Mouse (Mus musculus) adrenal gland (tissue): Measurements from ENCODE around the gene Prex1.

Source experiments
- intact Hi-C: fragments of 180-260 bp; cut with DNase I; formaldehyde crosslinking; loops from one replicate; pipeline ENCODE4 v1.15.1; 2025

Prex1 gene

DNA sequence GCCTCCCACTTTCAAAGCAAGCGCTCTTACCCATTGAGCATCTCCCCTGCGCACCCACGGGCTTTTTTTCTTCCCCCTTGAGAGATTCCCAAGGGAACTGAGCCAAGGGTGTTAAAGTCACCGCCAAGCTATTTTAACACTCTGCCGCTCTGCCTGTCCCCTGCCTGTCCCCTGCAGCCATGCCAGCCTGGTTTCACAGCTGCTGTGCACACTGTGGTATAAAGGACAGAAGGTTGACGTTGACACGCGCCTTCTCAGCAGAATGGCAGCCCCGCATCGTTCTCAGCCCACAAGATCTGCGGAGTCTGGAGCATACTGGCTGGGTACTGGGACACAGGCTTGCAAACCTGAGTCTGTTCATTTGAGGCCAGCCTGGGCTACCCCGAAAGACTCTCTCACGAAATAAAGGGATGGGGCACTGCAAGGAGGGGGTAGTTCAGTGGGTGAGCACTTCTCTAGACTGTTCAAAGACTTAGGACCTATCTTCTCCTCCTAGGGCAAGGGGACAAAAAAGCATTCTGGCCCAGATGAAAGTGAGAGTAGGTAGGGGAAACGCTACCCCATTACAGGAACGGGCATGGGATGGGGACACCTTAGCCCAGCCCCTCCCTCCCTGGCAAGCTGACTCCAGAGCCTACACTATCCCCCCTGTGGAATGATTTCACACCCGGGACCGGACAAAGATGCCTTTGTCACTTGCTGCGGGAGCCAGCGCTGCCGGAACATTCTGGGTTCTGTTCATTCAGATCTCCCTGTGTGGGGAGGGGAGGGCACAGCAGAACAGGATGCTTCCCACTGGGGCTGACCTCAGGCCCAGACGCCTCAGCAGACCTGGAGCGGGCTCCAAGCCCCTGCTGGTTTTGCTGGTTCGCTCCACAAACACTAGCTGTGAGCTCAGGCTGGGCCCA, 21.8 kb downstream of the Prex1 start:
- intact Hi-C loops = loop anchor here (5.0 kb wide), 1 partner anchor 85 kb away; no protein-coding TSS in a partner anchor

DNA sequence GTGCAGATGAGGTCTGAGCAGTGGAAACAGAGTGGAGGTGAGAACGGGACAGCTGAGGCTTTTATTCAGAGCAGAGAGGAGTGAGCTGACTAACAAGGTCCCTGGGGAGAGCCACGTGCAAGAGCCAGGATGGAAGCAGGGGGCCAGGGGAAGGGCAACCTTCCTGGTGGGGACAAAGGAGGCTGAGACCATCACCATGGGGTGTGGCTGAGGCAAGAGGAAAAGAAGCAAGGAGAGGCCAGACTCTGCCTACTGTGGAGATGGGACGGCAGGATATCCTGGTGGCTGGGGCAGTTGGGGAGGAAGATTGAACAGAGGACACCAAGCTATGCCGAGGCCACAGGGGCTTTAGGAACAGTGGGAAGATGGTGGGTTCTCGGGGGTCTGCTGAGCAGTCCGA, 26.7 kb downstream of the Prex1 start:
- intact Hi-C loops = no loop called here

DNA sequence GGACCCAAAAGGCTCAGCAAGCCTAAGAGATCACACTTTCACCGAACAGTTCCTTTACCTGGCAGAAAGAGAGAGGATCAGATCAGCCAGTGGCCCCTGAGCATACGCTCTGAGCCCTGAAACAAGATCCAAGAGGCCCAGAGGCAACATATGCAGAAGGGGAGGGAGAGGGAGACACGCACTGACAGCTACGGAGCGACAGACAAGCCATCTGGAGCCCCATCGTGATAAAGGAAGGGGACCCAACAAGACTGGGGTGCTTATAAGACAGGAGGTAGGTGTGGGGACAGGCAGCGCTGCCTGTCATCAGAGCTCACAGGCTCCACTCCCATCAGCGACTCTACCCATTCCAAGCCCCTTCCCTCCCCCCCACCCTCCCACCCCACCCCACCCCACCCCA, 27.8 kb downstream of the Prex1 start:
- intact Hi-C loops = no loop called here

DNA sequence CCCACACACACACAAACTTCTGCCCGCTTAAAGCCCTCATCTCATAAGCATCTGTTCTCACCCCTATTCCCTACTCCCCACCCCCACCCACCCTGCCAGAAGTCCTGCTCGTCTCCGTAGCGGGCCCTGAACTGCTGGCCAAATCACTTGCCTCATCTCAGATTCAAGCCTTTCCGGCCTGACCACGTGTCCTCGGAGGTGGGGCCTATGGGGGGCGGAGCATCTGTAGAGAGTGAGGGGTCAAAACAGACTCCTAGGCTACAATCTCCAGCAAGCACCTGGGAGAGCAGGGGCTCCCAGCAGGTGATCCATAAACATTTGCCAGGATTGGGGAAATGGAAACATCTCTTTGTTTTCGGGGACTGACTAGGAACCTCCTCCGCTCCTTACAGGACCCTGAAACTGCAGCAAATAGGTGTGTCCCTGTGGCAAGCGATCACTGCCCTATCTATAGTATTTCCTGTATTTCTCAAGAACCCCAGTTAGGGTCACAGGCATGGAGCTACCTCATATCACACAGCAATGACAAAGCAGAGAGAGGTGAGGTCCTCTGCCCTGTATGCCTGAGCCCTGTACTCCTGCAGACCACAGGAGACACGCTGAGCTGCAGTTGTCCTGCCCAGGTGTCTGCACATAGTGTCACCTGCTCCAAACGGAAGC, 29.6 kb downstream of the Prex1 start:
- intact Hi-C loops = no loop called here

DNA sequence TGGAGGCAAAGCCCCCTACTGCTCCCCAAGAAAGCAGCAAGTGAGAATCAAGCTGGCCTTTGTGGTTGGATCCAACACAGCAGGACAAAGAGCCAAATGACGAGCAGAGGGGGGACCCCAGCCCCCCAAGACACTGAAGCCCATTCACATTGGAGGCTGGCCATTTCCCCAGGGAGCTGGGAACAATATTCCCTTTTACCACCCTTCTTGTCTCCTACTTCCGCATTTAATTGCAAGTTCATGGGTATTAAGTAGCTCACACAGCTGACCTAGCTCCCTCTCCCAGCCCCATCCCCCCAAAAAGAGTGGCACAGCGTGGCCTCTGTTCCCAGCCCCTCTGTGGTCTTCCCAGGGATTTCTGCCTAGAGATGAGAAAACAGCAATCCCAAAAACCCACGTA, 30.8 kb downstream of the Prex1 start:
- intact Hi-C loops = no loop called here

DNA sequence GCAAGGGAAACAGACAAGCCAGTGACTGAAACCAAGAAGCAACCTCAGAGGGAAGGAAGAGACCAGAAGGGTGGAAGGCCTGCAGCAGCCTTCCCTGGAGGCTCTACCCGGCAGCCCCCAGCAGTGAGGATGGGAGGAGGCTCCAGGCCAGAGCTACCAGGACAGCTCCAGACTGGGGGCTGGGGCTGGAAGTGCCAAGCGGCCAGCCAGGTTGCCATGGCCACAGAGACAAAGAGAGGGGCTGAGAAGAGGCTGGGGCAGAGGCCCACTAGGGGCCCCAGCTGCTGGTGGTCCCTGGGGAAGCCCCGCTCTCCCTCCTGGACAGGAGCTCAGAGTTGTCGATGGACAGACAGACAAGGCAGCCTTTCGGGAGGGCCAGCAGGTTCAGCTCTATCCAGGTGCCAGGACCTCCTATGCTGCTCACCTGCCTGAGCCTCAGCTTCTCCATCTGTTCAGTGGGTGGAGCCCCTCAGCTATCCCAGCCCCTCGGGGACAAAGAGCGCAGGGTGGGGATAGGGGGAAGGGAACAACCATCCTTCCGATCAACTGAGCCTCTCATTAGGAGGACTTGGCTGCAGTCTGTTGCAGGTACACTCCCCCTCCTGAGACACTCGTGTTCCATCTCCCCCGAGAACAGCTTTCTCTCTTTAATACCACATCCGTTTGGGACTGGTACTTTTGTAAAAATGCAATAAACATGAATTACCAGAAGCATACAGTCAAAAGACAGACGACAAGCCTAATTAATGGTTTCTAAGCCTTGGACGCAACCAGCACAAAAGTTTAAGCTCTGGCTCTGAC, 34.5 kb downstream of the Prex1 start:
- intact Hi-C loops = no loop called here

DNA sequence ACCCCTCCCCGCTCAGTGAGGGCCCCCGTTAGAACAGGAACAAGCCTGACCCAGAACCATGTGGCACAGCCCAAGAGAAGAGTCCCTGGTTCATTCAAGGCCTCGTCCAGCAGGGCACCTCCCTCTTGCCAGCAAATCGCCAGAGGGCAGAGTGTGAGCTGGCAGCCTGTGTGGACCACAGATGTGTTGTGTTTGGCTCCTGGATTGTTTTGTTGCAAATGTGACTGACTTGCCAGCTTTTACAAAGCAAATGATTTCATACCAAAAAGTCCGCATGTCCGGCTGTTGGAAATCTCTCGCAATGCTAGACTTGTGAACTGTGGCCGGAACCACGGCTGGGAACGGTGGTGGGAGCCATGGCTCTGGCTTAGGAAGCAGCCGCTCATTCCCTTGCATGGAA, 36.7 kb downstream of the Prex1 start:
- intact Hi-C loops = no loop called here

DNA sequence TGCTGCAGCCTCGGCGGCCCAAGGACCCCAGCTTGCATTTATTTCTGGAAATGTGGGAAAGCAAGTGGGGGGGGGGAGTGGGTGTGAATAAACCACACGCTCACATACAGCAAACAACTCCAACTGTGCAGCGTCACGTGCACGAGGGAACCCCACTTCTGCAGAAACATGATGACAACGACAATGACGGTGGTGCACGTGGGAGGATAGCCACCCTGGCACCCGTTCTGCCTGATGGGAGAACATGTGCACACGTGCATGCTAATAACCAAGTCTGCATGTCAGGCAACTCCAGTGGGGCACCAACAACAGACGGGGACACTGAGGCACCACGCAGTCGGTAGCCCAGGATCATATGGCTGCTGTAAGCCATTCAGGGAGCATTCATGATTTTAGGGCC, 37.1 kb downstream of the Prex1 start:
- intact Hi-C loops = no loop called here

DNA sequence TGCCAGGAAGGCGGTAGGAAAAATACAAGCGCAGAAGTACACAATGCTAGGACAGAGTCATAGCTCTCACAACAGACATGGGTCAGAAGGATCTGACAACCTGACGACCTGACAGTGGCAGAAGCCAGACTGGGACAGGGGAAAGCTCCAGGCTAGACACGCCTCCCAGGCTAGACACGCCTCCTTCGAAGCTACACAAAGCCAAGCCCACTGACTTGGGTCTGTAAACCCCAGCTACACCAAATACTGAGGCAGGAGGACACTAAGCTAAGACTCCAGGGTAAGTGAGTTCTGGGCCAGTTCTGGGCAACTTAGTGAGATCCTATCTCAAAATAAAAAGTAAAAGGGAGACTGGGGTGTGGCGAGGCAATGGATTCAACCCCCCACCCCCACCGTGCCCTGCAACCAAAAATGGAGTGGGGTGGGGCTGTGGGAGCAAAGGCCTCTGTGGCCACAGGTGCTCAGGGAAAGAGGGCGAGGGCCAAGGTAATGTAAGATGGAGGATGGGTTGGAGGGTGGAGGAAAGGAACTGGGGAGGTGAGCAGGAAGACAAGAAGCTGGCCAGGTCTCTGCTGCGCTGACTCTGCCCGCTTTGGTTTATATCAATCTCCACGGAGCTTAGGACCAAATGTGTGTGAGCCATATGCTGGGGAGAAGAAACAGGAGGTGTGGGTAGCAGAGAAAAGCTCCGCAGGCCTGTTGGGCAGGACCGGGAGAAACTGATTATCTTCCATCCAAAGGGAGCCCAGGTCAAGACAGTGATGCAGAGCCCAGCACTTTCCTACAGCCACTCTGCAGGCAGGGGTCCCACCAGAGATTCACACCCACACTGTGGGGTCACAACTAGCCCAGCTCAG, 37.8 kb downstream of the Prex1 start:
- intact Hi-C loops = no loop called here

DNA sequence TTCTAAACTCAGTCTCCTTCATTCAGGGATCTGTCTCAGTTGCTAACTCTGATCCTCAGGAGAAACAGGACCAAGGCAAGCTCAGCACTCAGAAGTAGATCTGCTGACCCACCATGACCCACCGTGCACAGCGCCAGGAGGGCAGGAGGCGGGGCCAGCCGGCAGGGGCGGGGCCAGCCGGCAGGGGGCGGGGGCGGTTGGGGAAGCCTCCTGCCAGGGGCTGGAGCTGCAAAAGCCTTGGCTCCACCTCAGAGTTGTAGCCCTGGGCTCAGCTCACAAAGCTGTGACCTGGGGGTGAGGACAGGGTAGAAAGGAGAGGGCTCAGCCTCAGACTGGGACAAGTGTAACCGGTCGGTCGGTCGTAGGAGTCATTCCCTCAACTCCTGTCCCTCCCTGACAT, 38.9 kb downstream of the Prex1 start:
- intact Hi-C loops = no loop called here

DNA sequence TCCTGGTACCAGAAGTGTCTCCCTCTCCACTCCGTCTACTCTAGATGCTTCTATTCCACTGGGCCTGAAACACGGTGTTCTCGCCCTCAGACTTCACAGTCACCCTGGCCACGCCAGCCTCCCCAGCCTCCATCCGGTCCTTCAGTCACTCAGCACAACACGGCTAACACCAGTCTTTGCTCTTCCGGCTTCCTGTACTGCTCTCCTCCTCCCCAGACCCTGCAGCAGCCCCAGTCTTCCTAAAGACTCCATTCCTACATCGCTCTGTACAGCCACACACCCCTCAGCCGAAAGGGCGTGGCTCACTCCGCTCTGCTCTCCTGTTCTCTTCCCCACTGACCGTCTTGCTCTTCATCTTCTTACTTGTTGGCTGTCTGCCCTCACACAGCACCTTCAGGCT, 39.7 kb downstream of the Prex1 start:
- intact Hi-C loops = no loop called here

DNA sequence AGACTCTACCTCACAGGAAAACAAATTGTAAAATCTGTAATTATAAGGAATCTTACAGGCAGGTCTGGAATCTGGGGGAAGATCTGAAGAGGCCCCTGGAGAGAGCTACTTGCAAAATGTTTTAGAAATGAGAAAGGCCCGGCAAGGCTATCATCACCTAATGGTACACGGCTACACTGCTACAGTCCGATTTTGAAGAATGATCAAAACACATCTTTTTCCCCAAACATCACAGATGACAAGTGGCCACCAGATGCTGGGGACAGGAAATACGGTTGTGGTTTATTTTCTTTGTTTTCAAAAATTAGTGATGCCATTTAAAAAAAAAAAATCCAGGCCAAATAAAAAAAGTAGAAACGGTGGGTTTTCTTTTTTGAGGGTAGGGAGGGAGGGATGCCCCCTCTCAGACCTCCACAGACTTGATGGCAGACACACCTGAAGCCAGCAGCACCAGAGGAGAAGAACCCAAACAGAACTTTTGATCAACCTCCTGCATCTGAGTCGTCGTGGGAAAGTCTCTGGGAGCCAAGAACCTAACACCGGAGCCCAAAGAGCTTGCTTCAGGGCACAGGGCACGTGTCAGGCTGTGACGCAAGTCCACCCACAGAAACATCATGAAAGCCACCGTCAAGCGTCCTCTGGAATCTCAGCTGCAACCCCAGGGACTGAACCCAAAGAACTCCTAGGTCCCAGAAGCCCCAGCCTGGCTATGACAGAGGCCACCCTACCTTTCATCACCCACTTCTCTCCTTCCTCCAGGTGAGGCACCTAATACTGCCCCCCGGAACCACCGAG, 41.3 kb downstream of the Prex1 start:
- intact Hi-C loops = no loop called here

DNA sequence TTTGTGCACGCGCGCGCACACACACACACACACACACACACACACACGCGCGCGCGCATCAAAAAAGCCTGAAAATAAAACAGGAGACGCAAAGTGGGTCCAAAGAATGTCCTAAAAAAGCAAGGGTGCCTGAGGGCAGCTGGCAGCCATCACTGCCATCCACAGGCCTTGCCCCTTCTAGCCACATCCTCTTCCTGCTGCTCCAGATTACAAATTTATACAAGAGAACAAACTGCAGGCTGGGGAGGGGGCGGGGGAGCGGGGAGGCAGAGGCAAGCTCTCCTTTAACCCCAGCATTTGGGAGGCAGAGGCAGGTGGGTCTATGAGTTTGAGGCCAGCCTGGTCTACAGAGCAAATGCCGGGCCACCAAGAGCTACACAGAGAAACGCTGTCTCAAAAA, 42.0 kb downstream of the Prex1 start:
- intact Hi-C loops = no loop called here

DNA sequence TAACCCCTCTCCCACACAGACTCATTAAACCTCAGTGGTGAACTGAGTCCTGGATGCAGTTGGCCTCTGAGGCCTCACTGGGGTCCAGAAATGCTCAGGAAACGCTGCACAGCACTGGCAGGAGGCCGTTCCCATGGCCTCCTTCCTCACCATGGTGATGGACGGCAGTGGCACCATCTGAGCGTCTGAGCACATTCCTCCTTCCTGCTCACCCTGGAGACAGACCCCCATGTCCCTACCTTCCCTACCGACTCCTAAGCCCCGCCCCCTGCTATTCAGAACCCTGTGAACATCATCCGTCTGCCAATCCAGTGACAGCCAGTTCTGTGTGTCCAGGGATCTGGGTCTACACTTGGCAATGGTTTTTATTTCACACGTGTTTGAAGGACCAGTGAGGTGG, 42.6 kb downstream of the Prex1 start:
- intact Hi-C loops = no loop called here

DNA sequence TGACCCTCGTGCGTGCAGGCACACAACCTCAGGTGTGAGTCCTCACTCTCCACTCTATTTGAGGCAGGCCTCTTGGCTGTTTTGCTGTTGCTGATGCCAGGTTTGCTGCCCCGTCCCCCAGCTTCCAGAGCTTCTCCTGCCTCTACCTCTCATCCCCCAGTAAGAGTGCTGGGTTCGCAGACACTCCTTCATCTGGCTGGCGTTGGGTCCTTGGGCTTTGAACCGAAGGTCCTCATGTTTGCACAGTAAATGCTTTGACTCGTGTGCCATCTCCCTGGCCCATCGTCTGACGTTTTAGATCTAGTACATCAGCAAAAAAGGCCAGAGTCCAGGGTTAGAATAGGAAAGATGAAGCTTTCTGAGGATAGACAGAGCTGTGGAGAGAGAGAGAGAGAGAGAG, 43.7 kb downstream of the Prex1 start:
- intact Hi-C loops = no loop called here

DNA sequence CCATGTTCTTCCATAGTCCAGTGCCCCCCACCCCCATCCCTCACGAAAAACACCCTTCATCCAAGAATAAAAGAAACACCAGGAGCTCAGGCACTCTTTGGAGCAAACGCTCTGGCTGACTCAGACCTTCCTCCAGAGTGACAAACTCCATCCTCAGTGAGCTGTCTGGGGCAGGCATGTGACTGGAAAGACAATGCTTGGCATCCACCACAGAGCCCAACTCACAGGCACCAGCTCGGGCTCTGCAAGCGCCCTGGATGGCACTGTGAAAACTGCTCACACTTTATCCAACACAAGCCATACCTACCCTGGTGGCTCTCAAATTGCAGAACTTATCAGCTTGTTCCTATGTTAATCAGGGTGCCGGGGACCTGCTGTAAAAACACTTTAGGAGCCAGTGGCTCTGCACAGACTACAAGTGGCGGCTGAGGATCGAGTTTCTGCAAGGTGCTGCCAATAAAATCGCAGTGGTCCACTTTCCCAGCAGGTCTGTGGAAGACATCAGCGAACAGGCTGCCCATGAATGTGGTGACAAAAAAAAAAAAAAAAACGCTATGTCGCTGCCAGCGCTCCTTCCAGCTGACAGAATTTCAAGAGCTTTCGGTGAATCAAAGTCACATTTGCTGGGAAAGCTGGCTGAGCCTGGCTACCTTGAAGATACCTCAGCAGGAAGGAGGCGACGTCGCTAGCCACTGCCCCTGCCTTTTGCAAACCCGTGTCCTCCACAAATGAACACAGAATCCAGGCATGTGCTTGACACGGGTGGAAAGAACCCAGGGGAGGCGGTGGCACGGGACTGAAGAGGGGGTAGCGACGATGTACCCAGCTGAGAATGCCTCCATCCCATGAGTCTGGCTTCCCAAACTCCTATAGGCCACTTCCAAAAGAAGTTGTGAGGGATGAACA, 45.6 kb downstream of the Prex1 start:
- intact Hi-C loops = no loop called here

DNA sequence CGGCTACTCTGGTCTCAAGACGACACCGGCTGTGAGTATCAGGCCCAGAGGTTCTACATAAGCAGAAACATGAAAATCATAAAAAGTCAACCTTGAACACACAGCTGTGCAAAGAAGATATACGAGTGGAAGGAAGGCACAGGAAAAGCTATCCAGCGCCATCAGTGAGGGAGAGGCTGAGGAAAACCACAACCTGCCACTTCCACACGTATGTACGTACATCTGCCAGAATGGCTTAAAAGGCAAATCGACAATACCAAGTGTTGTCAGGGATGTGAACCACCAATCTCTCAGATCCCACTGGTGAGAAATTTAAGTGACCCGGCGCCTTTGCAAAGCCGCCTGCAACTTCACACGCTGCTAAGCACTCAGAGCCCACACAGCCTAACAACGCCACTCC, 47.5 kb downstream of the Prex1 start:
- intact Hi-C loops = no loop called here

DNA sequence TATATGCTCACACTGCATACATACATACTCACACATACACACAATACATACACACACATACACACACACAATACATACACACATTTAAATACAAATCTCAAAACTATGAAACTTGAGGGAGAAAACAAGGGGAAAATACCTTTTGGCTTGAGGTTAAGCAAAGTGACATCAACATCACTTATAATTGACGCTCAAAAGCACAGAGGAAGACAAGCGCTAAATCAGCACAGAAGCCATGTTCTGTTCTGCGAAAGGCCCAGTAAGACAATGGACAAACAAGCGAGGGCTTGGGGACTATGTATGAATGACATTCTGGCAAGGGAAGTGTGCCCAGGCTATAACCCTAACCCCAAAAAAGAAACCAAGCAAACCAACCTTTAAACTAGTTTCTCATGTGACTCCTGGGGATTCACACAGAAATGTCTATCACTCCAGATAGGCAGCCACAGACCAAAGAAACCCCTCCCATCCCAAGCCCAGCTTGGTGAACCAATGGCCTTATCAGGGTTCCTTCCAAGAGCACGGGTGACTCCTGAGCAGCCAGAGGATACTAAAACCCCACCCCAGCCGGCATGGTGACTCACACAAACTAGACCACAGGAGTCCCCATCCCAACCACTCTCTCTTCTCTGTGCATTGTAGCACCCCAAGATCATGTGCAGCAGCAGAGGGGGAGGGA, 48.2 kb downstream of the Prex1 start:
- intact Hi-C loops = no loop called here

DNA sequence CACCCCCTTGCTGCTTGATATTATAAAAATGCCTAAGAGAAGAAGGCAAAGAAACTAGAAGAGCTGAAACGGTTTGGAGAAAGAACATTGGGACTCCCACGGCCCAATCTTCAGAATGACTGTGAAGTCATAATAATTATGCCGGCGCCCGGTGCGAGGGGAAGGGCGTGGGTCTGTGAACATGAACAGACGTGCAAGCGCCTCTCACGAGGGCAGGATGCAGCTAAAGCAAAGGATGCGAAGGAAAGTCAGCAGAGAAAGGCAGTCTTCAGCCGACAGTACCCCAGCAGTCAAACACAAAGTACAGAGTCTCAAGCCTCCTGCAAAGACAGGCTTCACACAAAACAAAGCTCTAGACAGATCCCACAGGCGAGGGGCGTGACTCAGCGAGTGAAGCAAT, 49.1 kb downstream of the Prex1 start:
- intact Hi-C loops = loop anchor here (5.0 kb wide), 1 partner anchor 43 kb away; no protein-coding TSS in a partner anchor
